Mouse (Mus musculus) kidney, postnatal 0 days (tissue): ENCODE measurements around the gene 4931414P19Rik. TPM values are rescaled to one million over a fixed set of nuclear protein-coding genes. Genes with fewer than 3 reads are reported as not detected.
A peak's percentile ranks its signal among the peaks of the same experiment; 100 is the strongest.

Experiments
- ATAC-seq: fragments of 200-750 bp; cut with Nextera tagmentation; replicated peaks from 2 replicates; pipeline ENCODE4 v1.8.0; 2017; ENCODE audit warnings: low read depth, moderate number of reproducible peaks, moderate TSS enrichment, moderate library complexity; ENCODE audit not compliant: low FRiP score
- DNase-seq: peaks from one replicate; pipeline ENCODE4 v3.0.0-alpha.2; 2016; ENCODE audit warnings: low spot score
- H3K27ac ChIP-seq: fragments of 300-500 bp; sonication (generic); 2 replicates; pipeline ENCODE4 v1.5.1; 2014; ENCODE audit warnings: mild to moderate bottlenecking
- H3K27me3 ChIP-seq: fragments of 300-500 bp; sonication (generic); 2 replicates; pipeline ENCODE4 v1.6.1; 2014; ENCODE audit warnings: low read length, mixed read lengths; ENCODE audit not compliant: insufficient read depth
- H3K36me3 ChIP-seq: fragments of 300-500 bp; sonication (generic); 2 replicates; pipeline ENCODE4 v1.6.1; 2014; ENCODE audit warnings: low read length, mixed read lengths; ENCODE audit not compliant: insufficient read depth
- H3K4me1 ChIP-seq: fragments of 300-500 bp; sonication (generic); replicated peaks from 2 replicates; pipeline ENCODE4 v1.6.1; 2014; ENCODE audit warnings: antibody characterized with exemption, low read length, mixed read lengths; ENCODE audit not compliant: insufficient read depth
- H3K4me2 ChIP-seq: fragments of 300-500 bp; sonication (generic); 2 replicates; pipeline ENCODE4 v1.6.1; 2014; ENCODE audit warnings: mild to moderate bottlenecking, low read length, moderate library complexity, mixed read lengths
- H3K4me3 ChIP-seq: fragments of 300-500 bp; sonication (generic); replicated peaks from 2 replicates; pipeline ENCODE4 v1.5.1; 2014; ENCODE audit warnings: low read depth, low read length
- H3K9ac ChIP-seq: fragments of 300-500 bp; sonication (generic); 2 replicates; pipeline ENCODE4 v1.6.1; 2014; ENCODE audit warnings: low read depth, low read length
- H3K9me3 ChIP-seq: fragments of 300-500 bp; sonication (generic); replicated peaks from 2 replicates; pipeline ENCODE4 v1.6.1; 2016; ENCODE audit warnings: low read length, inconsistent platforms, mixed read lengths
- CTCF ChIP-seq: IDR thresholded peaks from 2 replicates; pipeline ENCODE4 v1.5.1; 2016; ENCODE audit warnings: antibody characterized with exemption, low read depth, mild to moderate bottlenecking, moderate library complexity
- WGBS: fragments of 180-500 bp; shearing (Covaris S2); extraction: QIAGEN DNeasy Blood & Tissue Kit; methylation state at CpG from one replicate; pipeline ENCODE4 v1.1.7; 2014; 5-methylcytosine and 5-hydroxymethylcytosine counted together
- polyA plus RNA-seq: library from polyadenylated mRNA; unstranded; fragments of >200 nt; fragmentation: Nextera tagmentation; extraction: Ambion mirVana; gene quantifications from 2 replicates; pipeline ENCODE4 v1.2.1, GENCODE M21; 2015

Gene 4931414P19Rik
- polyA plus RNA-seq, 1 experiment from 2014 or later, result 6.4 TPM

DNA sequence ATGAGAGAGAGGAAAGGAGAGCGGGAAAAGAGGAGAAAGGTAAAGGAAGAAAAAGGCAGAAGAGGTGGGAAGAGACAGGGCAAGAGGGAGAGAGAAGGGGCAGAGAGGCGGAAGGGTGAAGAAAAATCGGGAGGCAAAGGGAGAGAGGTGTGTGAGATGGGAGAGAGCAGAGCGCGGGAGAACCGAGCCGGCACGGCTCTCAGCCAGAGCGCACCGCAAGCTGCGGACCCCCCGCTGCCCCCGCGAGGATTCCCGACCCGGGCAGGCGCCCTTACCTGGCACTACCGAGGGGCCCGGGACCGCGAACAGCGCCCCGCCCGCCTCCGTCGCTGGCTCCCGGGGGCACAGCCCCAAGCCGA, 35.1 kb upstream of the 4931414P19Rik start, which contains the start of gene Gm17606:
Gm17606 (plus strand) TSS at position 7 of the 359 bp plus-strand sequence.
- Histone ChIP-seq H3K27ac (peak within 1 kb of the TSS; percentile 60; the same call in 1 of the 2 replicates), H3K4me3 (peak within 1 kb of the TSS; percentile 66), H3K9ac (peak within 1 kb of the TSS; percentile 78), H3K36me3 (peaks cover 41% of the 10 kb centered on the region), H3K4me1 (no peaks in the 10 kb centered on the region; the same call in 1 of the 2 replicates), H3K9me3 (no peaks in the 10 kb centered on the region), H3K27me3 (no peaks in the 10 kb centered on the region), H3K4me2 (peak within 1 kb of the TSS; percentile 99)
- ATAC-seq (no peak), DNase-seq (peak; percentile 22)
- 0% methylated on average over 18 of the region's 28 CpGs for WGBS
- no peak for TF ChIP-seq CTCF

DNA sequence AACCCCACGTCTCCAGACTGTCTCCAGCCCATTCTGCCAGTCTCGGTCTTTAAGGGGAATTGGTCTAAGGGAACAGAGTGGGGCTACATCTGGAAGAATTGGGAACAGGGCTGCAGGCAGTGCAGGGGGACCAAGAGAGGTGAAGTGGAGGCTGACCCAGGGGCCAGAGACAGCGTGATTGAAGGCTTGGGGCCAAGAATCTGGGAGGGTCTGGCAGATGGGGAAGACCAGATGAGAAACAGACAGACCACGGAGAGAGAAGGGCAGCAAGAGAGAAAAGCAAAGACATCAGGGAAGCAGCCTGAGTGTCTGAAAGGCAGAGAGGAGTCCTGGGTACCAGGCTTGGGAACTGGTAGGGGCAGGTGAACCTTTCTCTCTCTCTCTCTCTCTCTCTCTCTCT, 34.3 kb upstream of the 4931414P19Rik start:
- Histone ChIP-seq H3K4me1 (no peaks in the 10 kb centered on the region; the same call in 1 of the 2 replicates), H3K27me3 (no peaks in the 10 kb centered on the region), H3K9me3 (no peaks in the 10 kb centered on the region), H3K4me2 (peak overlapping the region; percentile 30), H3K27ac (no peak overlapping the region), H3K36me3 (peaks cover 33% of the 10 kb centered on the region), H3K4me3 (0 out of 2 replicates have a peak overlapping the region, but pooled peaks have one; percentile 4), H3K9ac (no peak overlapping the region)
- WGBS, result 29% methylated on average over 4 of the region's 4 CpGs
- no peak for TF ChIP-seq CTCF
- ATAC-seq (no peak), DNase-seq (no peak)

DNA sequence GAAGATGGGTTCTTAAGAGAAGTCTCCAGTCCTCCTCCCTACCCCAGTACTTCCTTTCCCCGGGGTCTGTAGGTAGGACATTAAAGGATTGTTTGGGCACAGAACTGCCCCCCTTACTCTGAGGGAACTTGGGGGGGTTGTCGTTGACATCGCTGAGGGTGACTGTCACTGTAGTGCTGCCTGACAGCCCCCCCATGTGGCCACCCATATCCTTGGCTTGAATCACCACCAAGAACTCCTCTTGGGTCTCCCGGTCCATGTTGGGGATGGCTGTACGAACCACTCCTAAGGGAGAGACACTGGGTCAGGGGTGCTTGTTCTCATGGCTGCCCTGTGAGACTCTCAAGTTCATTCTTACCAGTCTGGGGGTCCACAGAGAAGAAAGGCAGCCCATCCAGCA, 32.4 kb upstream of the 4931414P19Rik start:
- H3K9ac ChIP-seq, result no peak overlapping the region
- H3K36me3 ChIP-seq, result peaks cover 16% of the 10 kb centered on the region
- H3K27ac ChIP-seq, result no peak overlapping the region
- H3K4me1 ChIP-seq, result no peaks in the 10 kb centered on the region; the same call in 1 of the 2 replicates
- no peak overlapping the region for H3K4me3 ChIP-seq
- no peak overlapping the region for H3K4me2 ChIP-seq
- TF ChIP-seq CTCF, result peak; percentile 33; the same call in 1 of the 2 replicates
- 67% methylated on average over 5 of the region's 5 CpGs for WGBS
- ATAC-seq (no peak), DNase-seq (no peak)
- no peaks in the 10 kb centered on the region for H3K27me3 ChIP-seq
- no peaks in the 10 kb centered on the region for H3K9me3 ChIP-seq

DNA sequence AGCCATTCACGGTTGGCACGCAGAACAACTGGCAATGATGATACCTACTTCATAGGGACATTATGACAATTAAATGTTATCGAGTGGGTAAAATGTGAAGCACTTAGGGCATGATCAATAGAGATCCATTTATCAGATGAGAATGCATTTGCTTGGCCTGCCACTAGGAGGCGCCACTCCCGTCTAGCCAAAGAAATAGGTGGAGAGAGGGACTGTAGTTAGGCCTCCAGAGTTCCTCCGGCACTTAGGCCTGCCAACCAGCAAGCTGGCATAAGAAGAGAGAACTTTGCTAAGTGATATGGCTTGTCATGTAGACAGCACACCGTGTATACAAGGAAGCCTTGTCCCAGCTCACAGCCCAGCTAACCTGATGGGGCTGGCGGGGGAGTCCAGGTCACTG, 31.2 kb upstream of the 4931414P19Rik start:
- 58% methylated on average over 8 of the region's 8 CpGs for WGBS
- peak; percentile 59 for DNase-seq

DNA sequence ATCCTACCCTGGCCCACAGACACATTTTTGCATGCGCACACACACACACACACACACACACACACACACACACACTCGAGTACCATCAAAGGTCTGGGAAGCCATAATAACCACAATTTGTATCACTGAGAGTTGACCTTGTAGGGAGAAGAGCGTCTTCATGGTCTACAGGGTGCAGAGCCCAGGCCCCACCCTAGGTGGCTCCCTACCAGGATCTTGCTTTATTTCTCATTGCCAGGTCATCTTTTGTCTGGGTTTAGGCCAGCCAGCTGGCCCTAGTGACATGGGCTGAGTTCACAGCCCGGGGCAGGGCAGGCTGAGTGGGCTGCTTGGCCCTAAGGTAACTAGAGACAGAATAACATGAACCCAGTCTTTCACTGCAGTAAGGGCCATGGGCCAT, 28.4 kb upstream of the 4931414P19Rik start:
- no peaks in the 10 kb centered on the region for H3K27me3 ChIP-seq
- no peak overlapping the region for H3K4me2 ChIP-seq
- 0 out of 2 replicates have a peak, but pooled peaks cover 4% of the 10 kb centered on the region for H3K36me3 ChIP-seq
- no peak overlapping the region for H3K27ac ChIP-seq
- DNase-seq (no peak), ATAC-seq (no peak)
- WGBS, result 84% methylated on average over 4 of the region's 4 CpGs
- H3K4me3 ChIP-seq, result no peak overlapping the region
- H3K4me1 ChIP-seq, result no peaks in the 10 kb centered on the region
- TF ChIP-seq CTCF, result peak; percentile 40; the same call in 1 of the 2 replicates
- no peaks in the 10 kb centered on the region for H3K9me3 ChIP-seq
- no peak overlapping the region for H3K9ac ChIP-seq

More for the DNA sequence above, 31.2 kb upstream of the 4931414P19Rik start:
- H3K36me3 ChIP-seq, result 0 out of 2 replicates have a peak, but pooled peaks cover 4% of the 10 kb centered on the region
- H3K4me2 ChIP-seq, result no peak overlapping the region
- no peak overlapping the region for H3K9ac ChIP-seq
- ATAC-seq, result no peak
- TF ChIP-seq CTCF, result peak; percentile 83
- no peaks in the 10 kb centered on the region for H3K9me3 ChIP-seq
- no peak overlapping the region for H3K4me3 ChIP-seq
- H3K27ac ChIP-seq, result no peak overlapping the region
- no peaks in the 10 kb centered on the region for H3K27me3 ChIP-seq
- H3K4me1 ChIP-seq, result no peaks in the 10 kb centered on the region; the same call in 1 of the 2 replicates

DNA sequence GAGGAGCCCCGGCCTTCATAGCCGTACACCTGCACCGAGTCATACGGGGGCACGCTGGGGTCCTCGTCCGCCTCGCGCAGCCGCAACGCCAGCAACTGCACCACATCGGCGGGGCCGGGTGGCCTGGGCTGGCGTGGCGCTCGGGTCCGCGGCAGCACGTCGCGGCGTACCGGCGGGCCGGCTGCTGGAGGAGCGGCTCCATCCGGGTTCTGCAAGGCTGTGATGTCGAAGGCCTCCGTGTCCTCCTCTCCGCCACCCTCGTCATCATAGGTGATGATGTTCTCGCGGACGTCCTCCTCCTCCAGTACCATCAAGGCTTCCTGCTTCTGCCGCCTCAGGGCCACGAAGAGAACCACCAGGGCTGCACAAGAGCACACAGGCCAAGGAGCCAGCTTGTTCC, 26.5 kb upstream of the 4931414P19Rik start:
- Histone ChIP-seq H3K4me2 (no peak overlapping the region), H3K9ac (no peak overlapping the region), H3K4me3 (no peak overlapping the region), H3K27ac (no peak overlapping the region), H3K9me3 (no peaks in the 10 kb centered on the region), H3K36me3 (0 out of 2 replicates have a peak, but pooled peaks cover 4% of the 10 kb centered on the region), H3K4me1 (no peaks in the 10 kb centered on the region), H3K27me3 (no peaks in the 10 kb centered on the region)
- no peak for TF ChIP-seq CTCF
- DNase-seq (no peak), ATAC-seq (no peak)
- WGBS, result 94% methylated on average over 37 of the region's 37 CpGs

DNA sequence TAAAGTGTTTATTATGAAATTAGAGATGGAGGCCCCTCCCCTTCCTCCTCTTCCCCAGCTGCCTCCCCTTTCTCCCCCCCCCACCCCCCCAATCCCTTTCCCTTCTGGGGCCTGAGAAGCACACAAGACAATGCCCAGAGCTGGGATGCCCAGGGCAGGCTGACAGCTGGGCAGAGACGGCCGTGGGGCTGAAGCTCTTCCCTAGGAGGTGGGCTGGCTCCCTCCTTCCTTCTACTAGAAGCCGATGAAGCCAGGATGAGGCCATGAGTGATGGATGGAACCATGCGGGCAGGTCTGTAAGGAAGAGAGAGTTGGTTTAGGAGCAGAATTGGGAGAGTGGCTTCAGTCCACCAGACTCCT, 25.4 kb upstream of the 4931414P19Rik start:
- H3K9me3 ChIP-seq, result no peaks in the 10 kb centered on the region

More for the DNA sequence above, 25.4 kb upstream of the 4931414P19Rik start:
- no peaks in the 10 kb centered on the region for H3K27me3 ChIP-seq
- WGBS, result 80% methylated on average over 4 of the region's 4 CpGs
- DNase-seq (no peak), ATAC-seq (no peak)
- H3K9ac ChIP-seq, result no peak overlapping the region
- 0 out of 2 replicates have a peak, but pooled peaks cover 3% of the 10 kb centered on the region for H3K36me3 ChIP-seq
- no peak overlapping the region for H3K4me3 ChIP-seq
- no peak for TF ChIP-seq CTCF
- no peak overlapping the region for H3K27ac ChIP-seq
- no peak overlapping the region for H3K4me2 ChIP-seq
- H3K4me1 ChIP-seq, result no peaks in the 10 kb centered on the region
